Mouse (Mus musculus) midbrain, embryonic 16.5 days (tissue): ENCODE measurements around the gene Efcab12. TPM values are rescaled to one million over a fixed set of nuclear protein-coding genes. Genes with fewer than 3 reads are reported as not detected.
"Not testable (repeated sequence)": the region's sequence is repeated elsewhere in the genome, so short reads cannot be mapped to it uniquely, and the experiment has no call there.

ENCODE experiments used
- ATAC-seq: fragments of 200-750 bp; cut with Nextera tagmentation; 2 replicates; pipeline ENCODE4 v1.8.0; 2017; ENCODE audit warnings: moderate TSS enrichment
- H3K27ac ChIP-seq: fragments of 300-500 bp; sonication (generic); 2 replicates; pipeline ENCODE4 v1.5.1; 2014; ENCODE audit warnings: mild to moderate bottlenecking, low read length, mixed read lengths
- H3K27me3 ChIP-seq: fragments of 300-500 bp; sonication (generic); 2 replicates; pipeline ENCODE4 v1.6.1; 2014; ENCODE audit warnings: low read depth, low read length, mixed read lengths; ENCODE audit not compliant: control insufficient read depth, insufficient read depth
- H3K36me3 ChIP-seq: fragments of 300-500 bp; sonication (generic); 2 replicates; pipeline ENCODE4 v1.6.1; 2014; ENCODE audit warnings: mild to moderate bottlenecking, low read length, moderate library complexity, mixed read lengths; ENCODE audit not compliant: control insufficient read depth, insufficient read depth
- H3K4me1 ChIP-seq: fragments of 300-500 bp; sonication (generic); 2 replicates; pipeline ENCODE4 v1.6.1; 2014; ENCODE audit warnings: mild to moderate bottlenecking, low read length, mixed read lengths; ENCODE audit not compliant: control insufficient read depth, insufficient read depth
- H3K4me2 ChIP-seq: fragments of 300-500 bp; sonication (generic); 2 replicates; pipeline ENCODE4 v1.6.1; 2014; ENCODE audit warnings: mild to moderate bottlenecking, low read length, mixed read lengths
- H3K4me3 ChIP-seq: fragments of 300-500 bp; sonication (generic); 2 replicates; pipeline ENCODE4 v1.5.1; 2014; ENCODE audit warnings: low read depth, mild to moderate bottlenecking, low read length, moderate library complexity, mixed read lengths
- H3K9ac ChIP-seq: fragments of 300-500 bp; sonication (generic); 2 replicates; pipeline ENCODE4 v1.6.1; 2014; ENCODE audit warnings: low read depth, low read length, mixed read lengths
- H3K9me3 ChIP-seq: fragments of 300-500 bp; sonication (generic); replicated peaks from 2 replicates; pipeline ENCODE4 v1.6.1; 2014; ENCODE audit warnings: mild to moderate bottlenecking, low read length, mixed read lengths; ENCODE audit not compliant: control insufficient read depth, poor library complexity, severe bottlenecking
- WGBS: fragments of 180-500 bp; shearing (Covaris S2); extraction: QIAGEN DNeasy Blood & Tissue Kit; methylation state at CpG from one replicate; pipeline ENCODE4 v1.1.7; 2014; 5-methylcytosine and 5-hydroxymethylcytosine counted together
- polyA plus RNA-seq: library from polyadenylated mRNA; unstranded; fragments of >200 nt; fragmentation: Nextera tagmentation; extraction: Ambion mirVana; gene quantifications from 2 replicates; pipeline ENCODE4 v1.2.1, GENCODE M21; 2015

The Efcab12 gene
- polyA plus RNA-seq, 1 experiment from 2014 or later: 3.1 TPM

DNA sequence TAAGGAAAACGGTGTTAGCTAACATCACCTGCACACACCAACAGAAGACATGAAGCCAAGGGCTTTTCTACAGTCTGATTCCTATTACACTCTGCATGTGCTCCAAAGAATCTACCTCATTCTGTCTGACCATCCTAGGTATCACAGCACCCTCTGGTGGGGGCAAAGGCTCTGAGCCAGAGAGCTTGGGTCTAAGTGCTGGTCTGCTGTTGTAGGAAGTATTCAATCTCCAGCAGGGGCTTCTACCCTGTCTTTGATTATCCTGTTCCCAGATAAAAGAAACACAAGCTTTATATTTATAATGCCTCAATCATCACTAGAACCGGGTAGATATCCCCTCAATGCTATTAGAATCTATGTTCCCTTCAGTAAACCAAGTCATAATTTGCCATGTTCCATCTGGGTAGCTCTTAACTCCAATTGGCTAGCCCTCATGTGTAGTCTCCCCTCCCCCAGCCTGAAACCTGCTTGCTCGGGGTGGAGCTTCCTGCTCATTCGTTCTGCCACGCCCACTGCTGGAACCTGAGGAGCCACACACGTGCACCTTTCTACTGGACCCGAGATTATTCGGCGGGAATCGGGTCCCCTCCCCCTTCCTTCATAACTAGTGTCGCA, 14.3 kb downstream of the Efcab12 start:
- H3K36me3 ChIP-seq, H3K27me3 ChIP-seq, H3K9me3 ChIP-seq, H3K27ac ChIP-seq, H3K9ac ChIP-seq, H3K4me3 ChIP-seq, H3K4me1 ChIP-seq: not testable (repeated sequence)
- peak; percentile 78; the same call in 1 of the 2 replicates for ATAC-seq
- H3K4me2 ChIP-seq: peak overlapping the region; percentile 24; the same call in 1 of the 2 replicates
- WGBS: 2% methylated on average over 5 of the region's 11 CpGs

- Histone ChIP-seq H3K36me3 (no peaks in the 10 kb centered on the region), H3K27ac (no peak overlapping the region), H3K9ac (no peak overlapping the region), H3K27me3 (no peaks in the 10 kb centered on the region), H3K4me1 (no peaks in the 10 kb centered on the region), H3K4me3 (no peak overlapping the region), H3K9me3 (no peaks in the 10 kb centered on the region), H3K4me2 (no peak overlapping the region)
- 88% methylated on average over 8 of the region's 8 CpGs for WGBS
- ATAC-seq: no peak
Observed at GRCm38 (mm10) chr6:115821216-115821993, 16.8 kb downstream of the Efcab12 start.

GRCm38 (mm10) chr6:115818129-115818528, 20.1 kb downstream of the Efcab12 start:
- 86% methylated on average over 2 of the region's 2 CpGs for WGBS
- ATAC-seq: no peak
- Histone ChIP-seq H3K9me3 (no peaks in the 10 kb centered on the region), H3K4me1 (no peaks in the 10 kb centered on the region), H3K27ac (no peak overlapping the region), H3K36me3 (no peaks in the 10 kb centered on the region), H3K9ac (no peak overlapping the region), H3K4me3 (no peak overlapping the region), H3K27me3 (no peaks in the 10 kb centered on the region), H3K4me2 (no peak overlapping the region)

DNA sequence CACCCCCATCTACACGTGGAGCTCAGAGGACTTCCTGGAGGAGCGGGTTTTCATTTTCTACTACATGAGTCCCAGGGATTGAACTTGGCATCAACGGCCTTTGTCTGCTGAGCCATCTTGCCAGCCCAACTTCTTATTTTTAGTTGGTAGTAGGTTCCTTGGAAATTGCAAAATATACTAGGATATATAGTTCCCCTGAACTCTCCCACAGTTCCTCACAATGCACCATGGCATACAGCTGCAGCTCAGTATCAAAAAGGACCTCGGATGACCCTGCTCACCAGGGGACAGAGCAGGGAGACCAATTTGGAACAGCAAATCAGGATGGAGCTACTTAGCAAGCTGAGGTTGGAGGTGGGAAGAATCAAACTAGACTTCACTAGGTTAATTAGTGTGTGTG, 23.2 kb downstream of the Efcab12 start:
- no peak overlapping the region for H3K4me2 ChIP-seq
- H3K36me3 ChIP-seq: no peaks in the 10 kb centered on the region
- H3K4me3 ChIP-seq: no peak overlapping the region
- WGBS: 80% methylated on average over 4 of the region's 4 CpGs
- H3K27ac ChIP-seq: no peak overlapping the region
- H3K27me3 ChIP-seq: no peaks in the 10 kb centered on the region
- H3K9ac ChIP-seq: no peak overlapping the region
- no peak for ATAC-seq
- H3K9me3 ChIP-seq: no peaks in the 10 kb centered on the region
- no peaks in the 10 kb centered on the region for H3K4me1 ChIP-seq

DNA sequence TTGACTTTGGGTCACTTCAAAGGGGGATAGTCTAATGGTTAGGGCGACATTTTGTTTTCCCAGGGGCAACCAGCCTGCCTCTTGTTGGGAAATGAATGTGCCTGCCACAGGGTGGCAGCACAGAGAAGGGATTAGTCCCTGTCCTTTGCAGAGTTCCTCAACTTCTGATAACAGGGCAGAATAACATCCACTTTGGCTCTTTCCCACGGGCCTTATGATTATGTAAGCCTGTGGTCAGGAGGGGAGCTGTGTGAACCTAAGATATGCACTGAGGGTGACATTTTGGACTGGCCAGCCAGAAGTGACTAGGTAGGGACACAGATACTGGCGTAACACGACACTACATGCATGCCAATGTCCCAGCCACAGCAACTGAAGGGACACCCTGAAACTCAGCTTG, 24.1 kb downstream of the Efcab12 start:
- no peaks in the 10 kb centered on the region for H3K4me1 ChIP-seq
- ATAC-seq: no peak
- no peaks in the 10 kb centered on the region for H3K27me3 ChIP-seq
- H3K4me2 ChIP-seq: no peak overlapping the region
- no peak overlapping the region for H3K9ac ChIP-seq
- 38% methylated on average over 4 of the region's 4 CpGs for WGBS
- no peak overlapping the region for H3K27ac ChIP-seq
- H3K36me3 ChIP-seq: no peaks in the 10 kb centered on the region
- H3K4me3 ChIP-seq: no peak overlapping the region
- H3K9me3 ChIP-seq: no peaks in the 10 kb centered on the region

GRCm38 (mm10) chr6:115811606-115812005, 26.6 kb downstream of the Efcab12 start:
- peaks cover 5% of the 10 kb centered on the region for H3K36me3 ChIP-seq
- no peaks in the 10 kb centered on the region for H3K27me3 ChIP-seq
- no peak for ATAC-seq
- H3K9ac ChIP-seq: no peak overlapping the region
- no peak overlapping the region for H3K4me2 ChIP-seq
- H3K4me1 ChIP-seq: peaks cover 12% of the 10 kb centered on the region
- H3K4me3 ChIP-seq: no peak overlapping the region
- H3K9me3 ChIP-seq: no peaks in the 10 kb centered on the region
- WGBS: 71% methylated on average over 8 of the region's 8 CpGs
- no peak overlapping the region for H3K27ac ChIP-seq

GRCm38 (mm10) chr6:115808488-115809231, 29.6 kb downstream of the Efcab12 start, which contains the start of gene Rpl32:
Gene Rpl32, minus strand, starts transcription at chr6:115808747.
- H3K9ac ChIP-seq: peak within 1 kb of the TSS; percentile 96
- WGBS: under 1% methylated on average over 47 of the region's 47 CpGs
- H3K27me3 ChIP-seq: no peaks in the 10 kb centered on the region
- peak; percentile 90 for ATAC-seq
- H3K36me3 ChIP-seq: peaks cover 18% of the 10 kb centered on the region
- peak within 1 kb of the TSS; percentile 97 for H3K4me3 ChIP-seq
- H3K4me1 ChIP-seq: peaks cover 17% of the 10 kb centered on the region
- H3K9me3 ChIP-seq: no peaks in the 10 kb centered on the region
- peak within 1 kb of the TSS; percentile 69 for H3K4me2 ChIP-seq
- H3K27ac ChIP-seq: peak within 1 kb of the TSS; percentile 95

- ATAC-seq: no peak
- H3K27me3 ChIP-seq: no peaks in the 10 kb centered on the region
- under 1% methylated on average over 22 of the region's 22 CpGs for WGBS
Observed at GRCm38 (mm10) chr6:115808196-115808487, 30.1 kb downstream of the Efcab12 start.

More at GRCm38 (mm10) chr6:115808196-115808487, 30.1 kb downstream of the Efcab12 start:
- Histone ChIP-seq H3K36me3 (peaks cover 18% of the 10 kb centered on the region), H3K9ac (peak overlapping the region; percentile 96), H3K4me3 (peak overlapping the region; percentile 97), H3K9me3 (no peaks in the 10 kb centered on the region), H3K4me1 (peaks cover 17% of the 10 kb centered on the region), H3K4me2 (peak overlapping the region; percentile 69), H3K27ac (peak overlapping the region; percentile 95)
